Mouse (Mus musculus) ES-Bruce4 (cell line): ENCODE results near the gene Fars2.

ENCODE experiments used
- CTCF ChIP-seq: IDR thresholded peaks from one replicate; pipeline ENCODE4 v1.8.1; 2011; ENCODE audit warnings: low read depth, low read length
- EP300 ChIP-seq: IDR thresholded peaks from 2 replicates; pipeline ENCODE4 v1.6.1; 2011; ENCODE audit warnings: low read depth, low read length; ENCODE audit not compliant: insufficient read depth
- POLR2A ChIP-seq: IDR thresholded peaks from one replicate; pipeline ENCODE4 v1.8.1; 2011; ENCODE audit warnings: low read length; ENCODE audit not compliant: insufficient read depth

DNA sequence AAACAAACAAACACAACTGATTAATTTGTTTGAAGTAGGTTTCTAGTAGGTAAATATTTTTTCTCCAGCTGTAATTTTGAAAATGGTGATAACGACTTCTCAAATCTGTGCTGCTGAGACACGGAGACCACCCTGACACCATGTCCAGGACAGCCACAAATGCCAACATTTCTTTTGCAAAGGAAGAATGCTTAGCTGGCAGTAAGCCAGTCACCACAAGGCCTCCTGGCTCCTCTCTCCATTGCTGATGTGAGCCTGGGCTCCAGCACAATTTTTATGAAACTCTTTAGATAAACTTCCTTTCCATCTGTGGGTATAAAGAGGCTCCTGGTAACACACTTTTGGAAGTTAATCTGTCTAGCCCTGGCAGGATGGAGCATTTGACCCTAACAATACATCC lies 632.8 kb downstream of the Fars2 start:
- TF ChIP-seq CTCF (no peak), EP300 (no peak), POLR2A (no peak)
